Mouse (Mus musculus): Measurements from ENCODE around the gene Mapk12. TPM values are rescaled to one million over a fixed set of nuclear protein-coding genes. Genes with fewer than 3 reads are reported as not detected.

Mapk12 gene
- polyA plus RNA-seq, 1 experiment: 14.6 TPM

- Histone ChIP-seq H3K27ac (ENCODE audit: control insufficient read depth, insufficient read depth, low read depth, low read length, poor library complexity) (no peak overlapping the region; the same call in 1 of the 2 replicates), H3K4me3 (replicated peaks; ENCODE audit: control insufficient read depth, low read depth, low read length) (peak overlapping the region; percentile 6)
- under 1% methylated on average over 53 of the region's 53 CpGs for WGBS
These were observed 350 bp downstream of the Mapk12 start for GRCm38 (mm10) chr15:89140048-89140658.

DNA sequence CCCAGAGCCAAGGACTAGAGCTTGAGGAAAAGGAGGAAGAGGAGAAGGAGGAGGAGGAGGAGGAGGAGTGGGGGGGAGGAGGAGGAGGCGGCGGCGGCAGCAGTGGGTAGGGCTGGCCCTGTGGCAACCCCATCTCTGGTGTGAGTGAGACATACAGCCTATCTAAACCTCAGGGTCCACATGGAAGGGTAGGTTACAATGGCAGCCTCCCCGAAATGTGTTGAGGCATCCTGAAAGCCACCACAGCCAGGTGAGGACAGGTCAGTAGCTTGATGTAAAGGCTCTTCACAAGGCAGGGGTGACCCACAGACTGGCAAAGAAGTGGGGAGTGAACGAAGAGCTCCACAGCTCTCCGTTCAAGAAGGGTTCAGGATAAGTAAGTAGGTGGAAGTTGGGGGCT lies 2.0 kb downstream of the Mapk12 start:
- no peak overlapping the region for H3K4me3 ChIP-seq (replicated peaks; ENCODE audit: control insufficient read depth, low read depth, low read length)
- TF ChIP-seq POLR2A (IDR thresholded peaks at IDR 0.05; ENCODE audit: borderline replicate concordance, control insufficient read depth, low read depth, low read length) (no peak), CTCF (IDR thresholded peaks at IDR 0.05; ENCODE audit: control insufficient read depth, insufficient read depth, low read length) (no peak)
- 86% methylated on average over 6 of the region's 6 CpGs for WGBS
- H3K27ac ChIP-seq (ENCODE audit: control insufficient read depth, insufficient read depth, low read depth, low read length, poor library complexity): no peak overlapping the region
- H3K4me1 ChIP-seq (ENCODE audit: control insufficient read depth, insufficient read depth, low read length): no peaks in the 10 kb centered on the region

More at GRCm38 (mm10) chr15:89140048-89140658, 350 bp downstream of the Mapk12 start:
- TF ChIP-seq POLR2A (IDR thresholded peaks at IDR 0.05; ENCODE audit: borderline replicate concordance, control insufficient read depth, low read depth, low read length) (no peak), CTCF (IDR thresholded peaks at IDR 0.05; ENCODE audit: control insufficient read depth, insufficient read depth, low read length) (no peak)
- 0 out of 2 replicates have a peak, but pooled peaks cover 1% of the 10 kb centered on the region for H3K4me1 ChIP-seq (ENCODE audit: control insufficient read depth, insufficient read depth, low read length)

DNA sequence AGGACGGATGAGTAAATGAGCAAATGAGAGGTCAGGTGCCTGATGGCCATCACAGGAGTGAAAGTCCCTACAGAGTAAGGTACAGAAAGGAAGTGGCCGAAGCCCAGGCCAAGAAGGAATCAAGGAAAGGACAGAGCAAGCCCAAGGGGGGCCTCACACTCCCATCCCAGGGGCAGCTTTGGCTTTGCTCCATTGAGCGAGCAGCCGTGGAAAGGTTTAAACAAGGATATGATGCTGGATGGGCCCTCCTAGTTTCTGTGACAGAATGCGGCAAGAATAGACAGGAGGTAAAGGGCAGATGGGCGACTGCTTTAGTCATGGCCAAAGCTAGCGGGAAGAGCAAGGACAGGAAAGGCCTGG lies 2.5 kb downstream of the Mapk12 start:
- TF ChIP-seq CTCF (IDR thresholded peaks at IDR 0.05; ENCODE audit: control insufficient read depth, insufficient read depth, low read length): no peak
- TF ChIP-seq POLR2A (IDR thresholded peaks at IDR 0.05; ENCODE audit: borderline replicate concordance, control insufficient read depth, low read depth, low read length): no peak
- H3K27ac ChIP-seq (ENCODE audit: control insufficient read depth, insufficient read depth, low read depth, low read length, poor library complexity): no peak overlapping the region
- WGBS: 83% methylated on average over 7 of the region's 7 CpGs
- no peak overlapping the region for H3K4me3 ChIP-seq (replicated peaks; ENCODE audit: control insufficient read depth, low read depth, low read length)
- H3K4me1 ChIP-seq (ENCODE audit: control insufficient read depth, insufficient read depth, low read length): no peaks in the 10 kb centered on the region

GRCm38 (mm10) chr15:89137378-89138045 lies 3.0 kb downstream of the Mapk12 start:
- TF ChIP-seq POLR2A (IDR thresholded peaks at IDR 0.05; ENCODE audit: borderline replicate concordance, control insufficient read depth, low read depth, low read length) (no peak), CTCF (IDR thresholded peaks at IDR 0.05; ENCODE audit: control insufficient read depth, insufficient read depth, low read length) (no peak)
- no peak overlapping the region for H3K4me3 ChIP-seq (replicated peaks; ENCODE audit: control insufficient read depth, low read depth, low read length)
- WGBS: 78% methylated on average over 11 of the region's 11 CpGs
- no peak overlapping the region for H3K27ac ChIP-seq (ENCODE audit: control insufficient read depth, insufficient read depth, low read depth, low read length, poor library complexity)
- no peaks in the 10 kb centered on the region; the same call in 1 of the 2 replicates for H3K4me1 ChIP-seq (ENCODE audit: control insufficient read depth, insufficient read depth, low read length)

GRCm38 (mm10) chr15:89136461-89137155 lies 3.9 kb downstream of the Mapk12 start:
- Histone ChIP-seq H3K4me3 (replicated peaks; ENCODE audit: control insufficient read depth, low read depth, low read length) (no peak overlapping the region), H3K27ac (ENCODE audit: control insufficient read depth, insufficient read depth, low read depth, low read length, poor library complexity) (no peak overlapping the region), H3K4me1 (ENCODE audit: control insufficient read depth, insufficient read depth, low read length) (peaks cover 5% of the 10 kb centered on the region)
- 87% methylated on average over 5 of the region's 5 CpGs for WGBS
- no peak for TF ChIP-seq POLR2A (IDR thresholded peaks at IDR 0.05; ENCODE audit: borderline replicate concordance, control insufficient read depth, low read depth, low read length)
- TF ChIP-seq CTCF (IDR thresholded peaks at IDR 0.05; ENCODE audit: control insufficient read depth, insufficient read depth, low read length): no peak

DNA sequence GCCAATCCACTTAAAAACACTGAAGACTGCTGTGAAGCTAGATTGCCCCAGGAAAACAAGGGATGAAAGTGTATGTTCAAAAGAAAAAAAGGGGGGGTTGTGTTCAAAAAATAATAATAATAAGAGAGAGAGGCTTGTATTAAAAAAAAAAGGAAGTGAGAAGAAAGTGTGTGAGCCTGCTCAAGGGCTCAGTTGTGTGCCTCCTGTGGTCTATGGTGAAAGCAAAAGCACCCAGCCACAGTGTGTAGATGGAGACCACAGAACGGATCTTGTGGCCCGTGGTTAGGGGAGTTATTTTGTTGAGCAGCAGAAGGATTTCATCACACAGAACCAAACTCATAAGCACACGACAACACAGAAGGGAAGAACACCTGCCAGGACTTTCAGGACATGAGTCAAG lies 9.2 kb downstream of the Mapk12 start:
- TF ChIP-seq POLR2A (IDR thresholded peaks at IDR 0.05; ENCODE audit: borderline replicate concordance, control insufficient read depth, low read depth, low read length): no peak
- no peak for TF ChIP-seq CTCF (IDR thresholded peaks at IDR 0.05; ENCODE audit: control insufficient read depth, insufficient read depth, low read length)
- H3K4me1 ChIP-seq (ENCODE audit: control insufficient read depth, insufficient read depth, low read length): peaks cover 23% of the 10 kb centered on the region
- H3K27ac ChIP-seq (ENCODE audit: control insufficient read depth, insufficient read depth, low read depth, low read length, poor library complexity): peak overlapping the region; percentile 34
- 0% methylated on average over 3 of the region's 3 CpGs for WGBS
- H3K4me3 ChIP-seq (replicated peaks; ENCODE audit: control insufficient read depth, low read depth, low read length): no peak overlapping the region

DNA sequence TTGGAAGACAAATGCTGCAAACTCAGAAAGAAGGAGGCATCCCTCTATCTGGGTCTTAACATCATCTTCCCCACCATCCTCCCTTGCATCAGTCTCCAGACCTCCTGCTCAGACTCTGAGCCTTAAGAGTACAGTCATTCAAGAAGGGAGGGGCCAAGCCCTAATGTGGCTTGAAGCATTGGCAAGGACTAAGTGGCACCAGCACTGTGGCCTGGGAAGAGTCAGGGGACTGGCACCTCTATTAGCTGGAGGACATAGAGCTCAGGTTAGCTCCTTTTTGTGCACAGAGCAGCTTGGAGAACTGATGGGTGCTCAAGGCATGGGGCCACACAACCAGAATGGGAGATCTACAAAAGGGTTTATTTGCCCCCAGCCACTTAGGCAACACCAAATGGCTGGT lies 10.3 kb downstream of the Mapk12 start:
- peaks cover 23% of the 10 kb centered on the region for H3K4me1 ChIP-seq (ENCODE audit: control insufficient read depth, insufficient read depth, low read length)
- TF ChIP-seq CTCF (IDR thresholded peaks at IDR 0.05; ENCODE audit: control insufficient read depth, insufficient read depth, low read length): no peak
- H3K4me3 ChIP-seq (replicated peaks; ENCODE audit: control insufficient read depth, low read depth, low read length): no peak overlapping the region
- no peak overlapping the region for H3K27ac ChIP-seq (ENCODE audit: control insufficient read depth, insufficient read depth, low read depth, low read length, poor library complexity)
